Mouse (Mus musculus): ENCODE results near the gene Rspo3. TPM values are rescaled to one million over a fixed set of nuclear protein-coding genes. Genes with fewer than 3 reads are reported as not detected.
A peak's percentile ranks its signal among the peaks of the same experiment; 100 is the strongest.

The Rspo3 gene
- total and polyA plus RNA-seq, 3 experiments: not detected

- TF ChIP-seq IRF4 (IDR thresholded peaks at IDR 0.05; ENCODE audit: low read depth, low read length): no peak
Observed at GRCm38 (mm10) chr10:29414361-29414760, 121.3 kb downstream of the Rspo3 start (continued).

GRCm38 (mm10) chr10:29402656-29403268 is 132.9 kb downstream of the Rspo3 start:
- H3K27me3 ChIP-seq (replicated peaks): no peaks in the 10 kb centered on the region
- H3K4me3 ChIP-seq (replicated peaks in 1 of 3; ENCODE audit: low read depth in 2 of 3, low read length in 2 of 3, poor library complexity in 1 of 3): peak overlapping the region in 1 of 3 experiments; percentile 6
- dilution Hi-C loops (cut with MboI; ENCODE audit: extremely low pct_ligation_motif_present, extremely low pct_unique_long_range_greater_than_20kb, low sequenced_read_pairs): no loop called here
- in situ Hi-C loops (cut with MboI; ENCODE audit: low pct_ligation_motif_present, low pct_unique_long_range_greater_than_20kb, low sequenced_read_pairs): no loop called here
- TF ChIP-seq PAX5 (IDR thresholded peaks at IDR 0.05; ENCODE audit: low read length) (no peak), MAX (IDR thresholded peaks at IDR 0.05; ENCODE audit: low read length) (no peak), GABPA (IDR thresholded peaks at IDR 0.05; ENCODE audit: insufficient replicate concordance, low read depth, low read length) (no peak), NELFE (IDR thresholded peaks at IDR 0.05; ENCODE audit: low read depth, low read length) (no peak), ZKSCAN1 (IDR thresholded peaks at IDR 0.05; ENCODE audit: borderline replicate concordance, low read depth, low read length) (no peak), RCOR1 (conservative IDR thresholded peaks at IDR 0.05; ENCODE audit: low read depth, low read length) (no peak), CHD1 (IDR thresholded peaks at IDR 0.05; ENCODE audit: low read depth, low read length) (no peak)
- no peaks in the 10 kb centered on the region for H3K36me3 ChIP-seq (replicated peaks in 1 of 2; ENCODE audit: control insufficient read depth in 1 of 2, insufficient read depth in 1 of 2, low read length in 1 of 2)
- no peaks in the 10 kb centered on the region for H3K9me3 ChIP-seq (replicated peaks; ENCODE audit: low read length)
- H3K27ac ChIP-seq (ENCODE audit: insufficient read depth, low read depth): no peak overlapping the region
- DNase-seq (ENCODE audit: extremely low read depth): no peak
- H3K4me2 ChIP-seq (ENCODE audit: insufficient read depth, low read depth, poor library complexity, severe bottlenecking): peak overlapping the region; percentile 31; the same call in 1 of the 2 replicates
- no peaks in the 10 kb centered on the region for H3K4me1 ChIP-seq (ENCODE audit: control insufficient read depth in 1 of 2, insufficient read depth in 2 of 2)
- H3K79me2 ChIP-seq (replicated peaks; ENCODE audit: control insufficient read depth, extremely low read depth, insufficient read depth, poor library complexity, severe bottlenecking): no peaks in the 10 kb centered on the region
- no peak overlapping the region for H3K9ac ChIP-seq (ENCODE audit: insufficient read depth, low read depth)

Other genes with a start within 250 kb of the Rspo3 start
- gene Echdc1, start 222.7 kb downstream of the Rspo3 start, total RNA-seq (2012; rRNA removed): 19.3 and 20.4 TPM in 2 replicates
- gene Echdc1, start 222.7 kb downstream of the Rspo3 start, total RNA-seq (2014; rRNA removed): 60.4 and 60.5 TPM in 2 replicates
- 39.0 and 49.0 TPM in 2 replicates for gene Echdc1, start 222.7 kb downstream of the Rspo3 start, polyA plus RNA-seq (2012; ENCODE audit: insufficient read length, low read depth)
- gene Rnf146, start 173.4 kb downstream of the Rspo3 start, total RNA-seq (2012; rRNA removed): 20.8 and 22.5 TPM in 2 replicates
- gene Rnf146, start 173.4 kb downstream of the Rspo3 start, total RNA-seq (2014; rRNA removed): 29.7 and 32.1 TPM in 2 replicates
- gene Rnf146, start 173.4 kb downstream of the Rspo3 start, polyA plus RNA-seq (2012; ENCODE audit: insufficient read length, low read depth): 24.5 and 32.1 TPM in 2 replicates